Mouse (Mus musculus): ENCODE results near the gene Ttll5. TPM values are rescaled to one million over a fixed set of nuclear protein-coding genes. Genes with fewer than 3 reads are reported as not detected.

Gene Ttll5
- total RNA-seq, 1 experiment from 2014 or later = 29.1 TPM

- DNase-seq = no peak
Observed at GRCm38 (mm10) chr12:86055306-86055705, 230.8 kb downstream of the Ttll5 start.

- DNase-seq = no peak
Observed at GRCm38 (mm10) chr12:86056976-86057375, 232.5 kb downstream of the Ttll5 start.

- DNase-seq = no peak
Observed at GRCm38 (mm10) chr12:86057516-86057915, 233.1 kb downstream of the Ttll5 start.

- no peak for DNase-seq
Observed at GRCm38 (mm10) chr12:86059341-86059740, 234.9 kb downstream of the Ttll5 start.

GRCm38 (mm10) chr12:86064796-86065195 is 240.3 kb downstream of the Ttll5 start:
- DNase-seq = no peak

- DNase-seq = no peak
Observed at GRCm38 (mm10) chr12:86071432-86071831, 247.0 kb downstream of the Ttll5 start.

GRCm38 (mm10) chr12:86074681-86075080 is 250.2 kb downstream of the Ttll5 start:
- DNase-seq = no peak

GRCm38 (mm10) chr12:86075358-86075757 is 250.9 kb downstream of the Ttll5 start:
- no peak for DNase-seq

- DNase-seq = peak; percentile 11
Observed at GRCm38 (mm10) chr12:86076321-86076901, 252.0 kb downstream of the Ttll5 start.

- DNase-seq = no peak
Observed at GRCm38 (mm10) chr12:86077322-86077721, 252.9 kb downstream of the Ttll5 start.

GRCm38 (mm10) chr12:86077736-86078135 is 253.3 kb downstream of the Ttll5 start:
- DNase-seq = no peak

- DNase-seq = no peak
Observed at GRCm38 (mm10) chr12:86078176-86078552, 253.7 kb downstream of the Ttll5 start.

- DNase-seq = peak; percentile 24
Observed at GRCm38 (mm10) chr12:86078553-86079201, 254.2 kb downstream of the Ttll5 start, which contains the start of gene Tgfb3. Tgfb3 (minus strand) TSS chr12:86079041.

- DNase-seq = peak; percentile 93
Observed at GRCm38 (mm10) chr12:86079202-86079667, 254.8 kb downstream of the Ttll5 start.

GRCm38 (mm10) chr12:86082481-86083012 is 258.1 kb downstream of the Ttll5 start, which contains the start of gene Ift43:
Ift43 (plus strand) TSS chr12:86082541.
- DNase-seq = peak; percentile 84

GRCm38 (mm10) chr12:86085873-86086272 is 261.4 kb downstream of the Ttll5 start:
- DNase-seq = no peak

GRCm38 (mm10) chr12:86086550-86086949 is 262.1 kb downstream of the Ttll5 start:
- no peak for DNase-seq

- DNase-seq = peak; percentile 16
Observed at GRCm38 (mm10) chr12:86088042-86088441, 263.6 kb downstream of the Ttll5 start.

- DNase-seq = no peak
Observed at GRCm38 (mm10) chr12:86090764-86091163, 266.3 kb downstream of the Ttll5 start.

- no peak for DNase-seq
Observed at GRCm38 (mm10) chr12:86091601-86092132, 267.2 kb downstream of the Ttll5 start.

- no peak for DNase-seq
Observed at GRCm38 (mm10) chr12:86094075-86094474, 269.6 kb downstream of the Ttll5 start.

GRCm38 (mm10) chr12:86095806-86096205 is 271.3 kb downstream of the Ttll5 start:
- DNase-seq = no peak

GRCm38 (mm10) chr12:86097781-86098180 is 273.3 kb downstream of the Ttll5 start:
- no peak for DNase-seq

Data from adrenal gland, postnatal 25 days (tissue).